ENCODE assay signal across 9 mouse cellular contexts in the genomic region with DNA sequence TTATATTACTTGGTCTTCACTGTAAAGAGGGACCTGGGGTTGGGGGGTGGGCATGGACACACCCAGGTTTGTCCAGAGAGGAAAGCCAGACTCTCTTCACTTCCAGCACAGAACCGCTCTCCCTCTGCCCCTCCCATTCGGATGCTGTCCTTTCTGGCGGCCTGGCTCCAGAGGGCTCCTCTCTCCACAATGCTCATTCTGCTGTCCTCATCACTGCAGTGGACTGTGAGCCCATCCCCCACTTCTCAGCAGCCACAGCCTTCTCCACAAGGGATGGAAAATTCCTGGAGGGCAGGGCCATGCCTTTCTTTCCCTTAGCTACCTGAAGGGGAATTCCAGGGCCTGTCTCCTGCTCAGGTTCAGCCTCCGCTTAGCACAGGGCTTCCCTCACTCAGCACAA. TPM values are rescaled to one million over a fixed set of nuclear protein-coding genes. Genes with fewer than 3 reads are reported as not detected.
DNase-seq lines count a peak whose midpoint lies in the region; ATAC-seq lines count a peak whose summit lies in the region.
"Had no signal": no experiment of that assay in that cellular context is flagged by ENCODE, and none has a peak within 500 bp of the region (broad histone marks: within the 10 kb centered on the region; RNA-seq: fewer than 3 reads in every experiment).

No protein-coding gene starts in this region.

- H3K4me1 ChIP-seq in midbrain, embryonic 13.5 days (replicated peaks), result peaks cover 20% of the 10 kb centered on the region
- peaks cover 3% of the 10 kb centered on the region; the same call in 1 of the 2 replicates for H3K4me1 ChIP-seq in midbrain, embryonic 16.5 days (ENCODE audit: control insufficient read depth, insufficient read depth, low read length)
- peaks cover 19% of the 10 kb centered on the region for H3K4me1 ChIP-seq in neural tube, embryonic 12.5 days

- peak; percentile 76 to 86 for DNase-seq in adrenal gland, adult (ENCODE audit: inconsistent age in 2 of 2, low spot score in 1 of 2)
- DNase-seq in adrenal gland, postnatal 4 days (ENCODE audit: low spot score in 2 of 2), result no peak
- DNase-seq in kidney, adult 9 months, result peak; percentile 30
- no peak for DNase-seq in urinary bladder, postnatal 4 days (ENCODE audit: low spot score in 2 of 2)

- 19% methylated on average over 4 of the region's 4 CpGs for WGBS in midbrain, embryonic 13.5 days
- 38% methylated on average over 4 of the region's 4 CpGs for WGBS in midbrain, embryonic 16.5 days
- WGBS in neural tube, embryonic 12.5 days, result 29% methylated on average over 4 of the region's 4 CpGs

- no peaks in the 10 kb centered on the region for H3K27me3 ChIP-seq in midbrain, embryonic 13.5 days
- H3K27me3 ChIP-seq in midbrain, embryonic 16.5 days (ENCODE audit: control insufficient read depth, insufficient read depth, low read depth, low read length), result no peaks in the 10 kb centered on the region
- no peaks in the 10 kb centered on the region for H3K27me3 ChIP-seq in neural tube, embryonic 12.5 days (replicated peaks)
- H3K27me3 ChIP-seq: limb, embryonic 12.5 days had no signal

- no peak overlapping the region for H3K4me2 ChIP-seq in midbrain, embryonic 13.5 days (replicated peaks)
- no peak overlapping the region for H3K4me2 ChIP-seq in midbrain, embryonic 16.5 days (ENCODE audit: low read length)
- H3K4me2 ChIP-seq in neural tube, embryonic 12.5 days (replicated peaks), result no peak overlapping the region
- H3K4me2 ChIP-seq: limb, embryonic 12.5 days had no signal

- H3K9ac ChIP-seq in midbrain, embryonic 13.5 days (replicated peaks), result no peak overlapping the region
- H3K9ac ChIP-seq in midbrain, embryonic 16.5 days (ENCODE audit: low read depth, low read length), result no peak overlapping the region
- no peak overlapping the region for H3K9ac ChIP-seq in neural tube, embryonic 12.5 days
- H3K9ac ChIP-seq: limb, embryonic 12.5 days had no signal

- 0 out of 2 replicates have a peak, but pooled peaks have one; percentile 30 for ATAC-seq in midbrain, embryonic 13.5 days
- no peak for ATAC-seq in midbrain, embryonic 16.5 days
- 0 out of 2 replicates have a peak, but pooled peaks have one; percentile 29 for ATAC-seq in neural tube, embryonic 12.5 days (ENCODE audit: low FRiP score, low read depth)
- ATAC-seq in monocyte, adult 5-6 weeks (replicated peaks; ENCODE audit: insufficient number of reproducible peaks, low FRiP score, low TSS enrichment, poor library complexity, severe bottlenecking), result no peak

- H3K4me3 ChIP-seq in midbrain, embryonic 13.5 days (replicated peaks), result no peak overlapping the region
- H3K4me3 ChIP-seq in midbrain, embryonic 16.5 days (ENCODE audit: low read depth, low read length), result no peak overlapping the region
- H3K4me3 ChIP-seq in neural tube, embryonic 12.5 days, result no peak overlapping the region
- H3K4me3 ChIP-seq: limb, embryonic 12.5 days had no signal

- H3K36me3 ChIP-seq in midbrain, embryonic 13.5 days, result no peaks in the 10 kb centered on the region
- H3K36me3 ChIP-seq in midbrain, embryonic 16.5 days (ENCODE audit: control insufficient read depth, insufficient read depth, low read length), result no peaks in the 10 kb centered on the region
- no peaks in the 10 kb centered on the region for H3K36me3 ChIP-seq in neural tube, embryonic 12.5 days
- H3K36me3 ChIP-seq: limb, embryonic 12.5 days had no signal

- no peak overlapping the region for H3K27ac ChIP-seq in midbrain, embryonic 13.5 days
- no peak overlapping the region for H3K27ac ChIP-seq in midbrain, embryonic 16.5 days (ENCODE audit: low read length)
- no peak overlapping the region for H3K27ac ChIP-seq in neural tube, embryonic 12.5 days
- H3K27ac ChIP-seq: limb, embryonic 12.5 days had no signal

- no peaks in the 10 kb centered on the region for H3K9me3 ChIP-seq in midbrain, embryonic 13.5 days
- no peaks in the 10 kb centered on the region for H3K9me3 ChIP-seq in midbrain, embryonic 16.5 days (replicated peaks; ENCODE audit: control insufficient read depth, low read length, poor library complexity, severe bottlenecking)
- no peaks in the 10 kb centered on the region for H3K9me3 ChIP-seq in neural tube, embryonic 12.5 days
- H3K9me3 ChIP-seq: limb, embryonic 12.5 days had no signal

RNA-seq across cellular contexts. Expression of a gene that starts 41.9 kb away (rescaled TPM):
- total RNA-seq in adrenal gland, postnatal 4 days (2021), result 10 to 100 TPM; 12.7 to 14.2 TPM
- polyA plus RNA-seq in midbrain, embryonic 13.5 days (2015; fragmentation: Nextera tagmentation; extraction: Ambion mirVana), result 0.64 and 1.0 TPM in 2 replicates
- 1.1 and 1.6 TPM in 2 replicates for polyA plus RNA-seq in midbrain, embryonic 16.5 days (2015; fragmentation: Nextera tagmentation; extraction: Ambion mirVana)
- polyA plus RNA-seq in neural tube, embryonic 12.5 days (2016; fragmentation: Nextera tagmentation; extraction: Ambion mirVana), result 2.9 TPM in 2 replicates
- 0.68 TPM in 1 of 3 replicates, not detected in the others for total RNA-seq in monocyte, adult 5-6 weeks (2017)

RNA-seq across cellular contexts. Expression of a gene that starts 42.3 kb away (rescaled TPM):
- 10 to 100 TPM; 14.6 to 15.3 TPM for total RNA-seq in adrenal gland, postnatal 4 days (2021)
- polyA plus RNA-seq in midbrain, embryonic 13.5 days (2015; fragmentation: Nextera tagmentation; extraction: Ambion mirVana), result 4.1 and 5.0 TPM in 2 replicates
- polyA plus RNA-seq in midbrain, embryonic 16.5 days (2015; fragmentation: Nextera tagmentation; extraction: Ambion mirVana), result 5.9 and 6.5 TPM in 2 replicates
- 3.7 and 4.7 TPM in 2 replicates for polyA plus RNA-seq in neural tube, embryonic 12.5 days (2016; fragmentation: Nextera tagmentation; extraction: Ambion mirVana)
- total RNA-seq in monocyte, adult 5-6 weeks (2017), result 0.48 to 2.1 TPM in 2 of 3 replicates, not detected in the other

Comparison
In these comparisons a context has a peak if more than half of its experiments do, and no peak if none do; other contexts are left out.
1. DNase-seq: peak in adrenal gland, adult (2 of 2) and kidney, adult 9 months (single experiment); none in adrenal gland, postnatal 4 days (0 of 2) and urinary bladder, postnatal 4 days (0 of 2).
2. ATAC-seq: peak in midbrain, embryonic 13.5 days (single experiment) and neural tube, embryonic 12.5 days (single experiment); none in midbrain, embryonic 16.5 days (single experiment) and monocyte, adult 5-6 weeks (single experiment).